Mouse (Mus musculus) megakaryocyte-erythroid progenitor cell, adult 5 weeks (primary cell): Measurements from ENCODE around the gene Nup62. TPM values are rescaled to one million over a fixed set of nuclear protein-coding genes. Genes with fewer than 3 reads are reported as not detected.

Experiments
- polyA plus RNA-seq: library from polyadenylated mRNA; stranded (reverse); fragments of >175 nt; gene quantifications from 2 replicates; pipeline ENCODE4 v1.2.3, GENCODE M21; 2012

The Nup62 gene
- polyA plus RNA-seq: 117 and 122 TPM in 2 replicates

DNA sequence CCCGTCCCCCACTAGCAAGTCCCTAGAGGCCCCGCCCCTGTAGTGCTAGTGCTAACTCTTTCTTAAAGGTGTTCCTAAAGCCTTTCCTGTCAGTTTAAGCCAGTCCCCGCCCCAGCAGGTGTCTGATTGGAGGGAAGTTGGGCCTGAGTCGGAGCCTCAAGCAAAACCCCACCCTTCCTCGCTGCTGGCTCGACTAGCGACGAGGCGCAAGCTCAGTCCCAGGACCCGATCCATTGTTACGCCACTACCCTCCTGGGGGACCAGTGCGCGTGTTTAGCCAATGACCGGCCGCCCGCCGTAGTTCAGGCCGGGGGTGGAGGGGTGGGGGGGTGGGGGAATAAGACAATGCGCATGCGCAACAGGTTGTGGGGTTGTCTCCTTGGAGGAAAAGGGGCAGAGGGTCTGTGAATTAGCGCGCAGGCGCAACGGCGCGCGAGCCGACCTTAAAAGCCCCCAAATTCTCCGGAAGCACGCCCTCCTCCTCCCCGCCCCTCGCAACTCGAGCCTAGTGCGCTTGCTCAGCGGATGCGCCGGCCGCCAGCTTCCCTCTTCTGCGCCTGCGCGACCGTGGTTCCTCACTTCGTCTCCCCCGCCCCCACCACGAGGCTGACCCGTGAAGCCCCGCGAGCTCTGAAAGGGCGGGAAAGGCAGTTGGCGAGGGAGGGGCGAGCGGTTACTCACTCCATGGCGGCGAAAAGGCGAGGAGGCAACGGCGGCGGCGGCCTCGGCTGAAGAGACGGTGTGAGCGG is at the start of gene Nup62, which contains the start of gene Il4i1:
TSS of gene Nup62 (plus strand) at position 368 of the 749 bp plus-strand sequence.
TSS of gene Il4i1 (plus strand) at position 667 of the 749 bp plus-strand sequence.

DNA sequence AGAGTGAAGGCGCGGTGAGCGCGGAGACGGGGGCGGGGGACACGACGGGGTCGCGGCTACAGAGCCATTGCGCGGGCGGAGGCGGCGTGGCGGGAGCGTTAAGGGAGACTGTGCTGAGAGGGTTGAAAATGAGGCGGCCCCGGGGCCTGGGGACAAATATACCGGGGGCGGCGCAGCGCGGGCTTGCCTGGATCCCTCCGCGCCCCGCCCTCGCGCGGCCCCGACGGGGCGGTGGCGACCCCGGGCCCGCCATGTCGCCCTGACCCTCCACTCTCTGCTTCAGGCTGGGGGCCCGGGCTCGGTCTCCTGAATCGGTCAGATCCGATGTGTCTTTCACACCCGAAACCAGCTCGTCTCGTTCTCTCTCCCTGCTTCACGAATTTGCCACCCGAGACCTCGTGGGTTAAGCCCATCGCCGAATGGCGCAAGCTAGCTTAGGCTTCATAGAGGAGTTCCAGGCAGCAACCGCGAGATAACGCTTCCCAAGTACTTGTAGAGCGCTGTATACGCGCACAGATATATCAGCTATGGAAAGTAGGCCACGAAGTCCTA is 658 bp downstream of the Nup62 start, which contains the start of gene Atf5:
TSS of gene Atf5 (minus strand) at position 189 of the 552 bp plus-strand sequence.

DNA sequence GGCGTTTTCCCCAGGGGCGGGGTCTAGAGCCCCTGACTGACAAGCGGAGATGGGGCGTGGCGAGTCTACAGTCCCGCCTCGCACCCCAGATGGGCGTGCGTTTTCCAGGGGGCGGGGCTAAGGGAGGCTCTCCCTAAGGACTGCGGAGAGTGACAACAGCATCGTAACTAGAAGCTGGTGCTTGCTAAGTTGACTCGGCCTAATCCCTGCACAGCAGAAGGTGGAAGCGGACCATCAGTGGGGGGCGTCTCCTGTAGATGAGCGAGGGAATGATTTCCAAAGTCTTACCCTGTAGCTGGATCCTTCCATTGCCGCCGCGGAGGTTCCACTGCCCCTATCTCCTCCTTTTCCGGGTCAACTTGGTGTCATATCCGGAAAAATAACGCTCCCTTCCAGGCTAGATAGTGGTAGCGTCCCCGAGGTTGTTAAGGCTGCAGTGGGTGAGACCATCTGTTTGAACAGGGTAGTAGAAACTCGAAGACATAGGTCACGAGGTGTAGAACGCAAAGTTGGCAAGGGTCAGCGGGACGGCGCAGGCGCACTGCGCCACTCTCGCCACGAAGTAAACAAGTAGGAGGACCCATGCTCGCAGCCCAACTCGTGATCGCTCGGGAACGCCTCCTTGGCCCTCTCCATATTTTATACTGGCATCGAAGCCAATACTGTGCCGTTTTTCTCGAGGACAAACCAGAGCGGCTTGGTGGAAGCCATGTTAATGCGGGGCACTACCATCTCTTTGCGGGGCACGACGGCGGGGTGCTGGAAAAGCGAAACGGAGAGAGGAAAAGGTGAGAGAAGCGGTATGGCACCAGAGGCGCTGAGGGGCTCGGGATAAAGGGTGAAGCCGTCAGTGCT is 32.9 kb downstream of the Nup62 start, which contains the start of the genes Akt1s1 and Tbc1d17:
TSS of gene Akt1s1 (plus strand) at position 431 of the 855 bp plus-strand sequence.
TSS of gene Tbc1d17 (minus strand) at position 519 of the 855 bp plus-strand sequence.

DNA sequence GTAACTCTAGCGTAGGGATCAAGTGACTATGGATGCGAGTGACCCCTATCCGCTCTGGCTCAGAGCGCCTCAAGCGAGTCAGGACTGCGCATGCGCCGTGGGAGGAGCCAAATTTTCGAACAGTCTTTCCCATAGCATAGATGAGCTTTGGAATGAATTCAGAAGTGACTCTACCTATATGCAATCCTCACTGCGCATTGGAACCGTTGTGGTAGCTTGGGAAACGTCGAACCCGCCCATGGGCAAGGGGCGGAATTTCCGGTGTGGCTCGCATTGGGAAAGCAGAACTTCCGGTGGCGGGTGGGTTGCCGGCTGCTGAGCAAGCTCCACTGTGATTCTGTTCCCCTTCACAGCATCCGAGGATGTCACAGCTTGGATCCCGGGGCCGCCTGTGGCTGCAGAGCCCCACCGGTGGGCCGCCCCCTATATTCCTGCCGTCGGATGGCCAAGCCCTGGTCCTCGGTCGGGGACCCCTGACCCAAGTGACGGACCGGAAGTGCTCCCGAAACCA is 41.2 kb downstream of the Nup62 start, which contains the start of gene Pnkp:
TSS of gene Pnkp (plus strand) at position 98 of the 511 bp plus-strand sequence.

DNA sequence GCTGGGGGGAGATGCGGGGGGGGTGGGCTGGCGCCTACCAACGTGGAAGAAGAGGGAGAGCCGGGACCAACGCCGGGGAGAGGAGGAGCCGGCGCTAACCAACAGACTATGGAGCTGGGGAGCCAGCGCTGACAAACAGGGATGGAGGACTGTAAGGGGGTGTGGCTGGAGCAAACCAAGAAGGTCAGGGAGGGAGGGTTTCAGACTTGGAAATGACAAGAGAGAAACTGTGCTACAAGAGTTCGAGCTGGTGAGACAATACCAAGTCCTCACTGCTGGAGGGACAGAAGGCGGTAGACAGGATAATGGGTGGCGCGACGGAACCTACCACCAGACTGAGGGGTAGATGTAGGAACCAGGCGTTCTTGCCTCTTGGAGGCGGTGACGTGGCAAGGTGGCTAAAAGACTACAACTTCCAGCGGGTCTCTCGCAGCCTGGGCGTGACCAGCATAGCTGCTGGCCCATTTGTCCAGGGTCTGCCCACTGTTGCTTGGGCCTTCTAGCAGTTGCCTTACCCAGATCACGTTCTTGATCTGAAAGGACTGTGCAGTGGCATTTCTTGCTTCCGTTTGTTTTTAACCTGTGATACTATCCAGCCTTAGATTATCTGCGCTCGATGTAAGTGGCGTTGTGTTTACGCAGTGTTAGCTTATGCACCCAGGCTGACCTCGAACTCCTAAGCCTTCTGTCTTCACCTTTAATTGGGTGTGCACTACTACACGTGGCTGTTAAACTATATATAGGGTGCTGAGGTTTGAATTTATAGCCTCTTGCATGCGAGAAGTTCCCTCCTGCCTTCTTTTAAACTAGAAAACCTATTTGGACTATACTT is 54.0 kb downstream of the Nup62 start, which contains the start of gene Ptov1:
TSS of gene Ptov1 (minus strand) at position 92 of the 832 bp plus-strand sequence.

Other genes starting within 250 kb of the Nup62 start
- gene Napsa, start 243.7 kb upstream of the Nup62 start, polyA plus RNA-seq: 114 and 146 TPM in 2 replicates
- gene Kcnc3, start 225.4 kb upstream of the Nup62 start, polyA plus RNA-seq: 4.8 and 5.4 TPM in 2 replicates
- gene Myh14, start 145.2 kb upstream of the Nup62 start, polyA plus RNA-seq: 0.20 and 0.25 TPM in 2 replicates
- not detected in 2 replicates for gene Izumo2, start 107.3 kb upstream of the Nup62 start, polyA plus RNA-seq
- 93.7 and 100 TPM in 2 replicates for gene Vrk3, start 67.7 kb upstream of the Nup62 start, polyA plus RNA-seq
- 0.17 and 0.26 TPM in 2 replicates for gene Zfp473, start 65.0 kb upstream of the Nup62 start, polyA plus RNA-seq
- 1.3 and 1.7 TPM in 2 replicates for gene Il4i1, start 299 bp downstream of the Nup62 start, polyA plus RNA-seq
- 52.4 and 55.2 TPM in 2 replicates for gene Atf5, start 570 bp downstream of the Nup62 start, polyA plus RNA-seq
- gene Akt1s1, start 32.9 kb downstream of the Nup62 start, polyA plus RNA-seq: 312 and 349 TPM in 2 replicates
- 64.8 and 67.6 TPM in 2 replicates for gene Tbc1d17, start 33.0 kb downstream of the Nup62 start, polyA plus RNA-seq
- gene Pnkp, start 41.1 kb downstream of the Nup62 start, polyA plus RNA-seq: 86.0 and 118 TPM in 2 replicates
- gene Ptov1, start 53.7 kb downstream of the Nup62 start, polyA plus RNA-seq: 237 and 280 TPM in 2 replicates
- 336 and 362 TPM in 2 replicates for gene Med25, start 76.6 kb downstream of the Nup62 start, polyA plus RNA-seq
- gene Fuz, start 80.0 kb downstream of the Nup62 start, polyA plus RNA-seq: 67.0 and 68.3 TPM in 2 replicates
- 121 TPM in 2 replicates for gene Ap2a1, start 113.4 kb downstream of the Nup62 start, polyA plus RNA-seq
- 0.04 and 0.15 TPM in 2 replicates for gene Tsks, start 127.1 kb downstream of the Nup62 start, polyA plus RNA-seq
- 1.3 and 2.1 TPM in 2 replicates for gene Cpt1c, start 158.8 kb downstream of the Nup62 start, polyA plus RNA-seq
- gene Prmt1, start 170.5 kb downstream of the Nup62 start, polyA plus RNA-seq: 133 and 160 TPM in 2 replicates
- 112 and 119 TPM in 2 replicates for gene Irf3, start 181.6 kb downstream of the Nup62 start, polyA plus RNA-seq
- 131 and 163 TPM in 2 replicates for gene Bcl2l12, start 182.6 kb downstream of the Nup62 start, polyA plus RNA-seq
- gene Scaf1, start 200.3 kb downstream of the Nup62 start, polyA plus RNA-seq: 185 and 198 TPM in 2 replicates
- 4.0 TPM in 2 replicates for gene Rras, start 201.9 kb downstream of the Nup62 start, polyA plus RNA-seq
- gene Prr12, start 236.8 kb downstream of the Nup62 start, polyA plus RNA-seq: 95.4 and 117 TPM in 2 replicates
- gene Nosip, start 246.3 kb downstream of the Nup62 start, polyA plus RNA-seq: 144 and 165 TPM in 2 replicates
- gene Prrg2, start 246.6 kb downstream of the Nup62 start, polyA plus RNA-seq: 38.8 and 40.5 TPM in 2 replicates